Mouse (Mus musculus) stomach, postnatal 0 days (tissue): ENCODE results near the gene Il3. TPM values are rescaled to one million over a fixed set of nuclear protein-coding genes. Genes with fewer than 3 reads are reported as not detected.

Experiments used
- ATAC-seq: fragments of 200-750 bp; cut with Nextera tagmentation; 2 replicates; pipeline ENCODE4 v1.8.0; 2017; ENCODE audit not compliant: low FRiP score, low TSS enrichment
- DNase-seq: peaks from one replicate; pipeline ENCODE4 v3.0.0-alpha.2; 2016; ENCODE audit warnings: low spot score
- H3K27ac ChIP-seq: fragments of 300-500 bp; sonication (generic); replicated peaks from 2 replicates; pipeline ENCODE4 v1.5.1; 2014; ENCODE audit warnings: mild to moderate bottlenecking, control low read depth
- H3K27me3 ChIP-seq: fragments of 300-500 bp; sonication (generic); 2 replicates; pipeline ENCODE4 v1.6.1; 2014; ENCODE audit warnings: low read length; ENCODE audit not compliant: control insufficient read depth, insufficient read depth
- H3K36me3 ChIP-seq: fragments of 300-500 bp; sonication (generic); 2 replicates; pipeline ENCODE4 v1.6.1; 2014; ENCODE audit warnings: low read length, mixed read lengths; ENCODE audit not compliant: control insufficient read depth, insufficient read depth
- H3K4me1 ChIP-seq: fragments of 300-500 bp; sonication (generic); replicated peaks from 2 replicates; pipeline ENCODE4 v1.6.1; 2014; ENCODE audit warnings: antibody characterized with exemption; ENCODE audit not compliant: control insufficient read depth, insufficient read depth
- H3K4me2 ChIP-seq: fragments of 300-500 bp; sonication (generic); replicated peaks from 2 replicates; pipeline ENCODE4 v1.6.1; 2014; ENCODE audit warnings: low read depth, mild to moderate bottlenecking, control low read depth, moderate library complexity
- H3K4me3 ChIP-seq: fragments of 300-500 bp; sonication (generic); 2 replicates; pipeline ENCODE4 v1.5.1; 2014; ENCODE audit warnings: low read depth, low read length, control low read depth
- H3K9ac ChIP-seq: fragments of 300-500 bp; sonication (generic); 2 replicates; pipeline ENCODE4 v1.6.1; 2014; ENCODE audit warnings: mild to moderate bottlenecking, low read length, control low read depth, mixed read lengths
- H3K9me3 ChIP-seq: fragments of 300-500 bp; sonication (generic); 2 replicates; pipeline ENCODE4 v1.6.1; 2016; ENCODE audit warnings: low read length; ENCODE audit not compliant: control insufficient read depth
- CTCF ChIP-seq: IDR thresholded peaks from 2 replicates; pipeline ENCODE4 v1.5.1; 2016; ENCODE audit warnings: antibody characterized with exemption, low read depth, mild to moderate bottlenecking, moderate library complexity
- EP300 ChIP-seq: optimal IDR thresholded peaks from 2 replicates; pipeline ENCODE3; 2016; ENCODE audit warnings: antibody characterized with exemption
- WGBS: fragments of 180-500 bp; shearing (Covaris S2); extraction: QIAGEN DNeasy Blood & Tissue Kit; methylation state at CpG from one replicate; pipeline ENCODE4 v1.1.7; 2014; 5-methylcytosine and 5-hydroxymethylcytosine counted together
- polyA plus RNA-seq: library from polyadenylated mRNA; unstranded; fragments of >200 nt; fragmentation: Nextera tagmentation; extraction: Ambion mirVana; gene quantifications from 2 replicates; pipeline ENCODE4 v1.2.1, GENCODE M21; 2015

Il3 gene
- polyA plus RNA-seq, 1 experiment from 2014 or later, result not detected

DNA sequence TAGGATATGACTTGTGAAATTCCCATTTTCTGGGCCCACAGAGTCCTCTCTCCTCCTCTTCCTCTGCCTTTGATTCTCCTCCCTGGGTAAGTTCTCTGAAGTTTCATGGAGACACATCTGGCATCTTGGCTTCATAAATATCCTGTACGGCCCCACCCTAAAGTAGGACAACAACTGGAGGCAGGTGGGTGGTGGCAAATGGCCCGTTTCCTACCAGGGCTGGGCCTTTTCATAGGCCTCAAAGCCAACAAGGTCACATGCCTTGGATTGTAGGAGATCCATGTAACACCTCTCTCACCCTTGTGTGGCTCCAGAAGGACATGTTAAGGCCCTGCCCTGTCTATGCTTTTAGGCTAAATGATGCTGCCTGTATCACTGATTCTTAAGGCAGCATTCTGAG, 43.5 kb upstream of the Il3 start:
- TF ChIP-seq EP300 (no peak), CTCF (no peak)
- H3K27ac ChIP-seq, result no peak overlapping the region
- H3K4me2 ChIP-seq, result no peak overlapping the region
- no peaks in the 10 kb centered on the region for H3K36me3 ChIP-seq
- H3K4me3 ChIP-seq, result no peak overlapping the region
- ATAC-seq, result no peak
- no peaks in the 10 kb centered on the region for H3K4me1 ChIP-seq
- DNase-seq, result no peak
- 71% methylated on average over 2 of the region's 2 CpGs for WGBS
- no peak overlapping the region for H3K9ac ChIP-seq
- H3K27me3 ChIP-seq, result no peaks in the 10 kb centered on the region
- no peaks in the 10 kb centered on the region for H3K9me3 ChIP-seq

- Histone ChIP-seq H3K4me3 (no peak overlapping the region), H3K27ac (no peak overlapping the region), H3K4me1 (no peaks in the 10 kb centered on the region; the same call in 1 of the 2 replicates), H3K36me3 (no peaks in the 10 kb centered on the region), H3K9ac (no peak overlapping the region), H3K27me3 (no peaks in the 10 kb centered on the region), H3K4me2 (no peak overlapping the region), H3K9me3 (no peaks in the 10 kb centered on the region)
- 68% methylated on average over 7 of the region's 7 CpGs for WGBS
- ATAC-seq (no peak), DNase-seq (peak; percentile 70)
- TF ChIP-seq EP300 (no peak), CTCF (peak; percentile 80)
These were observed 40.2 kb upstream of the Il3 start for GRCm38 (mm10) chr11:54307139-54307816.

- no peaks in the 10 kb centered on the region for H3K27me3 ChIP-seq
- no peak for ATAC-seq
- 76% methylated on average over 3 of the region's 3 CpGs for WGBS
- H3K9ac ChIP-seq, result no peak overlapping the region
- H3K4me1 ChIP-seq, result no peaks in the 10 kb centered on the region; the same call in 1 of the 2 replicates
- H3K36me3 ChIP-seq, result no peaks in the 10 kb centered on the region
- no peak overlapping the region for H3K27ac ChIP-seq
- H3K4me2 ChIP-seq, result no peak overlapping the region
- DNase-seq, result no peak
- TF ChIP-seq EP300 (no peak), CTCF (no peak)
- no peak overlapping the region for H3K4me3 ChIP-seq
- H3K9me3 ChIP-seq, result no peaks in the 10 kb centered on the region
These were observed 38.3 kb upstream of the Il3 start for GRCm38 (mm10) chr11:54305331-54305730.

GRCm38 (mm10) chr11:54304471-54304873, 37.4 kb upstream of the Il3 start:
- Histone ChIP-seq H3K4me2 (peak overlapping the region; percentile 79), H3K4me3 (peak overlapping the region; percentile 49), H3K36me3 (no peaks in the 10 kb centered on the region), H3K9me3 (no peaks in the 10 kb centered on the region), H3K27ac (no peak overlapping the region), H3K27me3 (no peaks in the 10 kb centered on the region), H3K4me1 (no peaks in the 10 kb centered on the region; the same call in 1 of the 2 replicates), H3K9ac (peak overlapping the region; percentile 45; the same call in 1 of the 2 replicates)
- ATAC-seq (no peak), DNase-seq (no peak)
- 10% methylated on average over 7 of the region's 7 CpGs for WGBS
- no peak for TF ChIP-seq EP300
- no peak for TF ChIP-seq CTCF

GRCm38 (mm10) chr11:54303728-54304470, 36.8 kb upstream of the Il3 start, which contains the start of gene Acsl6:
Gene Acsl6 (plus strand): TSS chr11:54303798.
- no peaks in the 10 kb centered on the region; the same call in 1 of the 2 replicates for H3K4me1 ChIP-seq
- peak within 1 kb of the TSS; percentile 79 for H3K4me2 ChIP-seq
- H3K27me3 ChIP-seq, result no peaks in the 10 kb centered on the region
- under 1% methylated on average over 47 of the region's 59 CpGs for WGBS
- H3K27ac ChIP-seq, result no peak within 1 kb of the TSS
- DNase-seq (peak; percentile 25), ATAC-seq (peak; percentile 45; the same call in 1 of the 2 replicates)
- TF ChIP-seq CTCF, result peak; percentile 21; the same call in 1 of the 2 replicates
- no peak for TF ChIP-seq EP300
- no peaks in the 10 kb centered on the region for H3K9me3 ChIP-seq
- H3K9ac ChIP-seq, result peak within 1 kb of the TSS; percentile 45; the same call in 1 of the 2 replicates
- peak within 1 kb of the TSS; percentile 49 for H3K4me3 ChIP-seq
- H3K36me3 ChIP-seq, result no peaks in the 10 kb centered on the region
